ENCODE assay signal across 30 mouse cellular contexts in the genomic region with DNA sequence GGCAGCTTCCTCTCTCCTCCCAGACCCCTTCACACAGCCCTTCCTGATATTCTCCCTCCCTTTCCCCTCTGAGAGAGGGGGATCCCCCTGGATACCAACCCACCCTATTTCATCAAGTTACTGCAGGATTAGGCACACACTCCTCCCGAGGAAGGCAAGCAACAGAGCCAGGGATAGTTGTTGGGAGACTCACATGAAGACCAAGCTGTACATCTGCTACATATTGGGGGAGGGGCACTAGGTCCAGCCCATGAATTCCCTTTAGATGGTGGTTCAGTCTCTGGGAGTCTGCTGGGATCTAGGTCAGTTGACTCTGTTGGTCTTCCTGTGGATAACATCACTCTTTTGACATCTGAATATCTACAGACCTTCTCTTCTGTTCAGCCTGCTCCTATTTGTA.
"Had no signal": no experiment of that assay in that cellular context is flagged by ENCODE, and none has a peak within 500 bp of the region (broad histone marks: within the 10 kb centered on the region; RNA-seq: fewer than 3 reads in every experiment).

No protein-coding gene starts in this region.

- DNase-seq: left cerebral cortex, postnatal 4 days; liver; liver, embryonic 13.5 days; liver, postnatal 0 days; lung, adult 18-20 months; lung, adult 2 months; lung, embryonic 14.5 days; lung, postnatal 10 days; lung, postnatal 14 days; lung, postnatal 36 days; lung, postnatal 4 days; midbrain, embryonic 14.5 days had no signal

- H3K27me3 ChIP-seq: limb, embryonic 12.5 days; limb, embryonic 13.5 days; limb, embryonic 15.5 days; liver, embryonic 12.5 days; liver, embryonic 13.5 days; liver, embryonic 15.5 days; lung, embryonic 15.5 days; megakaryocyte, embryonic 14.5 days; midbrain, embryonic 12.5 days; midbrain, embryonic 13.5 days had no signal

- H3K36me3 ChIP-seq: limb, embryonic 10.5 days; limb, embryonic 12.5 days; limb, embryonic 13.5 days; limb, embryonic 15.5 days; liver, embryonic 12.5 days; liver, embryonic 13.5 days; liver, embryonic 15.5 days; lung, embryonic 15.5 days; midbrain, embryonic 10.5 days; midbrain, embryonic 12.5 days; midbrain, embryonic 13.5 days had no signal

- H3K27ac ChIP-seq: left cerebral cortex, adult 2 months; limb, embryonic 10.5 days; limb, embryonic 12.5 days; limb, embryonic 13.5 days; limb, embryonic 15.5 days; liver, embryonic 12.5 days; liver, embryonic 13.5 days; liver, embryonic 14.5 days; liver, embryonic 15.5 days; lung, embryonic 15.5 days; macrophage; midbrain, embryonic 10.5 days; midbrain, embryonic 12.5 days; midbrain, embryonic 13.5 days had no signal

- H3K9me3 ChIP-seq: limb, embryonic 10.5 days; limb, embryonic 12.5 days; limb, embryonic 13.5 days; limb, embryonic 15.5 days; liver, embryonic 12.5 days; liver, embryonic 13.5 days; liver, embryonic 15.5 days; lung, embryonic 15.5 days; midbrain, embryonic 10.5 days; midbrain, embryonic 12.5 days; midbrain, embryonic 13.5 days had no signal

- H3K4me1 ChIP-seq: limb, embryonic 10.5 days; limb, embryonic 12.5 days; limb, embryonic 13.5 days; limb, embryonic 15.5 days; liver, embryonic 12.5 days; liver, embryonic 13.5 days; liver, embryonic 15.5 days; lung, embryonic 15.5 days; megakaryocyte, embryonic 14.5 days; midbrain, embryonic 10.5 days; midbrain, embryonic 12.5 days; midbrain, embryonic 13.5 days had no signal

- H3K9ac ChIP-seq: limb, embryonic 12.5 days; limb, embryonic 13.5 days; limb, embryonic 15.5 days; liver, embryonic 12.5 days; liver, embryonic 13.5 days; liver, embryonic 14.5 days; liver, embryonic 15.5 days; liver, postnatal 0 days; lung, embryonic 14.5 days; lung, embryonic 15.5 days; midbrain, embryonic 12.5 days; midbrain, embryonic 13.5 days had no signal

- ATAC-seq: liver, embryonic 12.5 days; liver, postnatal 0 days; lung, postnatal 0 days; midbrain, embryonic 13.5 days; midbrain, embryonic 16.5 days had no signal

- H3K4me2 ChIP-seq: limb, embryonic 12.5 days; limb, embryonic 13.5 days; limb, embryonic 15.5 days; liver, embryonic 11.5 days; liver, embryonic 12.5 days; liver, embryonic 13.5 days; liver, embryonic 15.5 days; lung, embryonic 14.5 days; lung, embryonic 15.5 days; midbrain, embryonic 12.5 days; midbrain, embryonic 13.5 days had no signal

- H3K4me3 ChIP-seq: left cerebral cortex, adult 2 months; limb, embryonic 10.5 days; limb, embryonic 12.5 days; limb, embryonic 13.5 days; limb, embryonic 15.5 days; liver, embryonic 12.5 days; liver, embryonic 13.5 days; liver, embryonic 15.5 days; lung, embryonic 15.5 days; megakaryocyte, embryonic 14.5 days; midbrain, embryonic 10.5 days; midbrain, embryonic 12.5 days; midbrain, embryonic 13.5 days; myocyte had no signal
